Mouse (Mus musculus): Measurements from ENCODE around the gene Ntrk3. TPM values are rescaled to one million over a fixed set of nuclear protein-coding genes. Genes with fewer than 3 reads are reported as not detected.

The Ntrk3 gene
- polyA plus RNA-seq, 1 experiment from 2014 or later: 2.6 TPM

Other genes starting within 250 kb of the Ntrk3 start
- 77.7 and 81.6 TPM in 2 replicates for gene Mrps11, start 45.1 kb upstream of the Ntrk3 start, polyA plus RNA-seq (2016; fragmentation: Nextera tagmentation; extraction: Ambion mirVana)
- 62.8 and 64.9 TPM in 2 replicates for gene Mrpl46, start 45.5 kb upstream of the Ntrk3 start, polyA plus RNA-seq (2016; fragmentation: Nextera tagmentation; extraction: Ambion mirVana)
- gene Det1, start 109.3 kb upstream of the Ntrk3 start, polyA plus RNA-seq (2016; fragmentation: Nextera tagmentation; extraction: Ambion mirVana): 23.7 and 24.8 TPM in 2 replicates
- gene Aen, start 157.8 kb upstream of the Ntrk3 start, polyA plus RNA-seq (2016; fragmentation: Nextera tagmentation; extraction: Ambion mirVana): 43.4 and 45.8 TPM in 2 replicates
- 0.59 TPM in 1 of 2 replicates, not detected in the other for gene Isg20, start 175.4 kb upstream of the Ntrk3 start, polyA plus RNA-seq (2016; fragmentation: Nextera tagmentation; extraction: Ambion mirVana)